ENCODE assay signal across 9 mouse cellular contexts in the genomic region with DNA sequence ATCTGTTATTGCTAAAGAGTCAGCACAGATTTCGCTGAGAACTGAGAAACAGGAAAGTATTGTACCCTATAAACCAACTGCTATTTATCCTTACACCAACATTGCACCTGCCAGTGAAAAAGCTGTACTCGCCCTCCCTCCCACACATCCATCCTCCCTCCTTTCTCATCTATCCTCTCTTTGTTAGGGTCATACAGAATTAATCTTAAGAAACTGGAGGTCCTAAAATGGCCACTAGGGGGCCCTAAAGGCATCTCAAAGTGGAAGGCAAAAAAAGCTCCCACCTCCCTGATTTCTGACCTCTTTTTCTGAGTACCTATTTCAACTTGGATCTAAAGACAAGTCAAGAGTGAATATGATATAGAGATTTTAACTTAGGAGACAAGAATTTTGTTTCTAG. TPM values are rescaled to one million over a fixed set of nuclear protein-coding genes. Genes with fewer than 3 reads are reported as not detected.
DNase-seq lines count a peak whose midpoint lies in the region; ATAC-seq and TF ChIP-seq lines count a peak whose summit lies in the region.
"Had no signal": no experiment of that assay in that cellular context is flagged by ENCODE, and none has a peak within 500 bp of the region (broad histone marks: within the 10 kb centered on the region; RNA-seq: fewer than 3 reads in every experiment).

No protein-coding gene starts in this region.

- H3K4me1 ChIP-seq in liver, adult 2 months (ENCODE audit: control insufficient read depth, insufficient read depth, low read length): no peaks in the 10 kb centered on the region; the same call in 1 of the 2 replicates
- peaks cover 24% of the 10 kb centered on the region for H3K4me1 ChIP-seq in liver, embryonic 12.5 days
- H3K4me1 ChIP-seq in forebrain, embryonic 13.5 days: peaks cover 18% of the 10 kb centered on the region
- peaks cover 18% of the 10 kb centered on the region for H3K4me1 ChIP-seq in neural tube, embryonic 15.5 days

- DNase-seq in liver, adult 2 months (ENCODE audit: extremely low read depth, low read depth, low spot score): peak; percentile 45
- DNase-seq in adrenal gland, postnatal 25 days: peak; percentile 34
- peak; percentile 69 for DNase-seq in induced T-regulatory cell, adult 2 months (ENCODE audit: low read depth)
- peak; percentile 70 for DNase-seq in left cerebral cortex, postnatal 4 days

- no peak for TF ChIP-seq POLR2A in liver, adult 2 months (IDR thresholded peaks at IDR 0.05; ENCODE audit: extremely low read depth, insufficient read depth, low read length)

- H3K79me2 ChIP-seq in liver, adult 2 months (ENCODE audit: control insufficient read depth, insufficient read depth, low read length): no peaks in the 10 kb centered on the region

- no peak for ATAC-seq in liver, embryonic 12.5 days
- no peak for ATAC-seq in forebrain, embryonic 13.5 days
- no peak for ATAC-seq in neural tube, embryonic 15.5 days (ENCODE audit: low FRiP score)
- no peak for ATAC-seq in granulocyte monocyte progenitor cell, adult 5-6 weeks (replicated peaks; ENCODE audit: poor library complexity, severe bottlenecking)

- no peaks in the 10 kb centered on the region for H3K9me3 ChIP-seq in liver, embryonic 12.5 days (replicated peaks)
- H3K9me3 ChIP-seq in forebrain, embryonic 13.5 days (replicated peaks): no peaks in the 10 kb centered on the region
- H3K9me3 ChIP-seq in neural tube, embryonic 15.5 days (replicated peaks): no peaks in the 10 kb centered on the region

- no peak overlapping the region for H3K27ac ChIP-seq in liver, adult 2 months (replicated peaks; ENCODE audit: insufficient read depth, low read depth, low read length)
- H3K27ac ChIP-seq in liver, embryonic 12.5 days: no peak overlapping the region
- no peak overlapping the region for H3K27ac ChIP-seq in forebrain, embryonic 13.5 days
- H3K27ac ChIP-seq in neural tube, embryonic 15.5 days (replicated peaks): no peak overlapping the region

- H3K9ac ChIP-seq in liver, adult 2 months (ENCODE audit: low read depth, low read length): no peak overlapping the region
- no peak overlapping the region for H3K9ac ChIP-seq in liver, embryonic 12.5 days
- H3K9ac ChIP-seq in forebrain, embryonic 13.5 days: no peak overlapping the region
- H3K9ac ChIP-seq in neural tube, embryonic 15.5 days (replicated peaks): no peak overlapping the region

- WGBS in liver, adult 2 months: 35% methylated on average over 2 of the region's 2 CpGs
- 16% methylated on average over 2 of the region's 2 CpGs for WGBS in liver, embryonic 12.5 days (ENCODE audit: insufficient replicate concordance)
- WGBS in forebrain, embryonic 13.5 days: 26% methylated on average over 2 of the region's 2 CpGs
- 23% methylated on average over 2 of the region's 2 CpGs for WGBS in neural tube, embryonic 15.5 days

- H3K4me3 ChIP-seq in liver, adult 2 months (ENCODE audit: insufficient read depth, low read depth, low read length): no peak overlapping the region
- H3K4me3 ChIP-seq in liver, embryonic 12.5 days: no peak overlapping the region
- no peak overlapping the region for H3K4me3 ChIP-seq in forebrain, embryonic 13.5 days
- no peak overlapping the region for H3K4me3 ChIP-seq in neural tube, embryonic 15.5 days (replicated peaks)
- H3K4me3 ChIP-seq: megakaryocyte, embryonic 14.5 days had no signal

- no peak overlapping the region for H3K4me2 ChIP-seq in liver, embryonic 12.5 days
- peak overlapping the region; percentile 78 for H3K4me2 ChIP-seq in forebrain, embryonic 13.5 days
- peak overlapping the region; percentile 85 for H3K4me2 ChIP-seq in neural tube, embryonic 15.5 days

- no peaks in the 10 kb centered on the region for H3K36me3 ChIP-seq in liver, adult 2 months (ENCODE audit: control insufficient read depth, insufficient read depth, low read length)
- no peaks in the 10 kb centered on the region for H3K36me3 ChIP-seq in liver, embryonic 12.5 days
- no peaks in the 10 kb centered on the region for H3K36me3 ChIP-seq in forebrain, embryonic 13.5 days (ENCODE audit: poor library complexity, severe bottlenecking)
- H3K36me3 ChIP-seq in neural tube, embryonic 15.5 days: no peaks in the 10 kb centered on the region

- TF ChIP-seq CTCF in liver, adult 2 months (IDR thresholded peaks at IDR 0.05; ENCODE audit: low read depth, low read length): peak; percentile 37; the same call in 1 of the 2 replicates

- intact Hi-C loops in left cerebral cortex, postnatal 4 days (cut with DNase I): loop anchor here (5.0 kb wide), 1 partner anchor 1621 kb away; no protein-coding TSS in a partner anchor

- no peaks in the 10 kb centered on the region for H3K27me3 ChIP-seq in liver, adult 2 months (ENCODE audit: control insufficient read depth, insufficient read depth, low read length)
- peaks cover 46% of the 10 kb centered on the region for H3K27me3 ChIP-seq in liver, embryonic 12.5 days (replicated peaks)
- no peaks in the 10 kb centered on the region for H3K27me3 ChIP-seq in forebrain, embryonic 13.5 days
- no peaks in the 10 kb centered on the region for H3K27me3 ChIP-seq in neural tube, embryonic 15.5 days (replicated peaks)

RNA-seq across cellular contexts. Expression of a gene that starts 2.6 kb away (rescaled TPM):
- total RNA-seq in liver, adult 2 months (2014; rRNA removed): 3.5 and 4.7 TPM in 2 replicates
- polyA plus RNA-seq in liver, adult 2 months (2012; rRNA removed): 1.4 and 1.9 TPM in 2 replicates
- polyA plus RNA-seq in liver, embryonic 12.5 days (2016; fragmentation: Nextera tagmentation; extraction: Ambion mirVana): 2.1 and 2.5 TPM in 2 replicates
- 25.3 and 30.3 TPM in 2 replicates for total RNA-seq in adrenal gland, postnatal 25 days (2021)
- polyA plus RNA-seq in forebrain, embryonic 13.5 days (2015; fragmentation: Nextera tagmentation; extraction: Ambion mirVana): 10.5 and 13.0 TPM in 2 replicates
- total RNA-seq in left cerebral cortex, postnatal 4 days (2021): 100 to 1,000 TPM; 122 to 123 TPM
- 15.0 and 17.1 TPM in 2 replicates for polyA plus RNA-seq in neural tube, embryonic 15.5 days (2015; fragmentation: Nextera tagmentation; extraction: Ambion mirVana)
- total RNA-seq in granulocyte monocyte progenitor cell, adult 5-6 weeks (2014; fragmentation: Nextera tagmentation): 1.9 and 3.6 TPM in 2 replicates
- total RNA-seq in granulocyte monocyte progenitor cell, adult 5-6 weeks (2017): 1.4 and 2.8 TPM in 2 replicates
